Mouse (Mus musculus): Measurements from ENCODE around the gene Gm20696.

DNA sequence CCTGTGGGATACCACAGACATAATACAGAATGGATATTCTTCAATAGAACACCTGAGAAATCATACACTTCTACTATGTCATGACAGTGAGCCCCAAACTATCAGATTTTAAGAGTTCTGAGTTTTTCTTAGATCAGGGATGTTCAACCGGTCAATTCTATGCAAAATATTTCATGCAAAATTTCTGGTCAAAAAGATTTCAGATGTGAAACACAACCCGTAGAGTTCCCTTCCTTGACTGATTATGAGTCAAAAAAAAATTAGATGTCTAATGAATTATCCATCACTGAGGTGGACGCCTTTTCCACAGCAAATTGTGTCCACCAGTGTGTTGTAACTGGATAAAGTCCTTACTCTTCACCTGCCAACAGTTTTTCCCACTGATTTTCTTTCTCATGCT, 332.3 kb downstream of the Gm20696 start:
- TF ChIP-seq GATA1 (IDR thresholded peaks at IDR 0.05; ENCODE audit: low read length), result no peak
- TF ChIP-seq TAL1 (IDR thresholded peaks at IDR 0.05; ENCODE audit: low read length), result no peak
